8 mouse cellular contexts compared by ENCODE assay signal in the genomic region with DNA sequence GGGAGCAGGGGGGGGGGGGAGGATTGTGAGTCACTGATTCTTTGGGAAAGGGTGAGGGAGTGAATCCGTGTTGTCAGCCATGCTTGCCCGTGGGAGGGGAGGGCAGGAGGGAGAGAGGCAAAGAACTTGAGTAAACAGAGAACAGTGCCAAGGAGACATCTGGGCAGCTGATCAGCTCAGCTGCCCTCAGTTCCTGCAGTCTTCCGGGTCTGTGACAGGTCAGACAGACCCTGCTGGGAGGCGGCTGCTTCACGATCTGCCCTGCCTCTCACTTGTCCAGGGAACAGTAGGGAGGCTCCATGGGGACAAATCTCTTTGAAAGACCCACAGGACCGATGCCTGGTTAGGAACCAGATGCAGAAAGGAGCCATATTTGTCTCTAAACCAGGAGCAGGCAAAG. TPM values are rescaled to one million over a fixed set of nuclear protein-coding genes. Genes with fewer than 3 reads are reported as not detected.
DNase-seq lines count a peak whose midpoint lies in the region; ATAC-seq and TF ChIP-seq lines count a peak whose summit lies in the region.
"Had no signal": no experiment of that assay in that cellular context is flagged by ENCODE, and none has a peak within 500 bp of the region (broad histone marks: within the 10 kb centered on the region; RNA-seq: fewer than 3 reads in every experiment).

No protein-coding gene starts in this region.

- no peaks in the 10 kb centered on the region for H3K36me3 ChIP-seq in heart, embryonic 12.5 days
- H3K36me3 ChIP-seq in kidney, embryonic 15.5 days = no peaks in the 10 kb centered on the region
- no peaks in the 10 kb centered on the region for H3K36me3 ChIP-seq in midbrain, postnatal 0 days (ENCODE audit: insufficient read depth, low read length)
- H3K36me3 ChIP-seq: limb, embryonic 15.5 days had no signal

- TF ChIP-seq POLR2A in brain, embryonic 14.5 days (IDR thresholded peaks at IDR 0.05; ENCODE audit: borderline replicate concordance, extremely low read depth, insufficient read depth, insufficient read length, poor library complexity, severe bottlenecking) = no peak

- no peak overlapping the region for H3K27ac ChIP-seq in heart, embryonic 12.5 days (ENCODE audit: poor library complexity, severe bottlenecking)
- peak overlapping the region; percentile 23 for H3K27ac ChIP-seq in kidney, embryonic 15.5 days
- no peak overlapping the region for H3K27ac ChIP-seq in midbrain, postnatal 0 days (ENCODE audit: low read depth, low read length)
- H3K27ac ChIP-seq: limb, embryonic 15.5 days had no signal

- ATAC-seq in heart, embryonic 12.5 days (ENCODE audit: insufficient number of reproducible peaks, low FRiP score) = no peak
- peak; percentile 78 for ATAC-seq in kidney, embryonic 15.5 days (replicated peaks; ENCODE audit: low FRiP score)
- peak; percentile 62; the same call in 1 of the 2 replicates for ATAC-seq in midbrain, postnatal 0 days (ENCODE audit: low FRiP score)

- H3K4me1 ChIP-seq in heart, embryonic 12.5 days (replicated peaks) = peaks cover 8% of the 10 kb centered on the region; the same call in 1 of the 2 replicates
- peaks cover 18% of the 10 kb centered on the region for H3K4me1 ChIP-seq in kidney, embryonic 15.5 days
- H3K4me1 ChIP-seq in midbrain, postnatal 0 days (ENCODE audit: insufficient read depth, low read length) = no peaks in the 10 kb centered on the region

- peaks cover 15% of the 10 kb centered on the region; the same call in 1 of the 2 replicates for H3K27me3 ChIP-seq in heart, embryonic 12.5 days (replicated peaks)
- H3K27me3 ChIP-seq in kidney, embryonic 15.5 days = no peaks in the 10 kb centered on the region
- H3K27me3 ChIP-seq in midbrain, postnatal 0 days (ENCODE audit: insufficient read depth, low read length) = no peaks in the 10 kb centered on the region
- H3K27me3 ChIP-seq: limb, embryonic 15.5 days had no signal

- H3K9ac ChIP-seq in heart, embryonic 12.5 days = no peak overlapping the region
- no peak overlapping the region for H3K9ac ChIP-seq in kidney, embryonic 15.5 days
- no peak overlapping the region for H3K9ac ChIP-seq in midbrain, postnatal 0 days (replicated peaks; ENCODE audit: low read length, poor library complexity, severe bottlenecking)
- H3K9ac ChIP-seq: limb, embryonic 15.5 days had no signal

- no peaks in the 10 kb centered on the region for H3K9me3 ChIP-seq in heart, embryonic 12.5 days (replicated peaks)
- no peaks in the 10 kb centered on the region for H3K9me3 ChIP-seq in kidney, embryonic 15.5 days (replicated peaks)
- no peaks in the 10 kb centered on the region for H3K9me3 ChIP-seq in midbrain, postnatal 0 days (ENCODE audit: low read length)
- H3K9me3 ChIP-seq: limb, embryonic 15.5 days had no signal

- peak overlapping the region; percentile 30 for H3K4me2 ChIP-seq in heart, embryonic 12.5 days
- H3K4me2 ChIP-seq in kidney, embryonic 15.5 days = peak overlapping the region; percentile 10; the same call in 1 of the 2 replicates
- H3K4me2 ChIP-seq in midbrain, postnatal 0 days (ENCODE audit: low read depth, low read length, poor library complexity, severe bottlenecking) = no peak overlapping the region
- H3K4me2 ChIP-seq: limb, embryonic 15.5 days had no signal

- peak; percentile 63 for DNase-seq in NIH3T3 (ENCODE audit: low read depth)
- peak; percentile 62 for DNase-seq in brain, embryonic 14.5 days (ENCODE audit: low read depth)
- DNase-seq in midbrain, postnatal 0 days (ENCODE audit: low spot score) = peak; percentile 77
- no peak for DNase-seq in frontal cortex, postnatal 10 days (ENCODE audit: low spot score in 2 of 2)
- no peak for DNase-seq in urinary bladder, postnatal 25 days (ENCODE audit: low spot score)

- 10% methylated on average over 6 of the region's 6 CpGs for WGBS in heart, embryonic 12.5 days
- WGBS in kidney, embryonic 15.5 days = 10% methylated on average over 6 of the region's 6 CpGs
- whole genome bisulfite sequencing in midbrain, postnatal 0 days = 8% methylated on average over 6 of the region's 6 CpGs

- no peak overlapping the region for H3K4me3 ChIP-seq in heart, embryonic 12.5 days
- H3K4me3 ChIP-seq in kidney, embryonic 15.5 days (replicated peaks) = no peak overlapping the region
- H3K4me3 ChIP-seq in midbrain, postnatal 0 days (ENCODE audit: low read depth, low read length) = no peak overlapping the region
- H3K4me3 ChIP-seq: limb, embryonic 15.5 days had no signal

- no peak for TF ChIP-seq CTCF in brain, embryonic 14.5 days (IDR thresholded peaks at IDR 0.05; ENCODE audit: borderline replicate concordance, extremely low read depth, insufficient read depth, insufficient read length)
- no peak for TF ChIP-seq CTCF in midbrain, postnatal 0 days (IDR thresholded peaks at IDR 0.05)

RNA-seq across cellular contexts. Expression of a gene that starts 31.4 kb away (rescaled TPM):
- polyA plus RNA-seq in brain, embryonic 14.5 days (2012; rRNA removed) = 247 and 301 TPM in 2 replicates
- 161 and 167 TPM in 2 replicates for polyA plus RNA-seq in heart, embryonic 12.5 days (2016; fragmentation: Nextera tagmentation; extraction: Ambion mirVana)
- 218 and 231 TPM in 2 replicates for polyA plus RNA-seq in kidney, embryonic 15.5 days (2015; fragmentation: Nextera tagmentation; extraction: Ambion mirVana)
- total RNA-seq in midbrain, postnatal 0 days (2014; rRNA removed) = 181 and 197 TPM in 2 replicates
- polyA plus RNA-seq in midbrain, postnatal 0 days (2015; fragmentation: Nextera tagmentation; extraction: Ambion mirVana) = 90.9 and 102 TPM in 2 replicates

Comparison
In these comparisons a context has a peak if more than half of its experiments do, and no peak if none do; other contexts are left out.
1. DNase-seq: peak in NIH3T3 (single experiment), brain, embryonic 14.5 days (single experiment) and midbrain, postnatal 0 days (single experiment); none in frontal cortex, postnatal 10 days (0 of 2) and urinary bladder, postnatal 25 days (single experiment).